Mouse (Mus musculus) urinary bladder, postnatal 14 days (tissue): ENCODE results near the gene Dnajb6.
"Not testable (repeated sequence)": the region's sequence is repeated elsewhere in the genome, so short reads cannot be mapped to it uniquely, and the experiment has no call there.

Experiments used
- DNase-seq: peaks from one replicate; pipeline ENCODE4 v3.0.0; 2021; ENCODE audit warnings: low spot score

The Dnajb6 gene

DNA sequence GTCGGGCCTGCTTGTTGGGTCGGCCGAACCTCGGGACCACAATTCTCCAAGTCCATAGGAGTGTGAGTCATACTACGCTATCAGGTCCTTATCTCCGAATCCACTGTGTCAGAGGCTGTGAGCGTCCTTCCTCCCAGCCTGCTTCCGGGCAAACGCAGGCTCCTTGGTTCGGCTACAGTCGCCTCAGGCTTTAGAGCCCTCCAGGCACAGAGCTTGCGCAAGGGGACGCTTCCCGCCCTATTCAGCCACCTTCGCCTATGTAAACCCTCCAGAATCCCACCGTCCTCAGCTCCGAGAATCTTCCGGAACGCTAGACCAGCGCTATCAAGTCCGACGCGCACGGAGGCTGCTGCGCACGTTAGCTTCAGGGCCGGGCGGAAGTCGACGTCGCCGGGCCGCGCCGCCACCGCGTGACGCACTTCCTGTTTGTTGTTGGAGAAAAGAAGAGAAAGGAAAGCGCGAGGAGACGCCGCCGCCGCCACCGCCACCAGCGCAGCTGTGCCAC is at the start of gene Dnajb6, which contains the start of gene Gm5129:
Gene Dnajb6, plus strand, starts transcription at position 132 of the 505 bp plus-strand sequence.
Gene Gm5129, minus strand, starts transcription at position 380 of the 505 bp plus-strand sequence.
- DNase-seq: peak; percentile 98

- peak; percentile 28 for DNase-seq
Observed at GRCm38 (mm10) chr5:29687671-29688070, 47.8 kb upstream of the Dnajb6 start.

GRCm38 (mm10) chr5:29688352-29688751 is 47.1 kb upstream of the Dnajb6 start:
- DNase-seq: no peak

DNA sequence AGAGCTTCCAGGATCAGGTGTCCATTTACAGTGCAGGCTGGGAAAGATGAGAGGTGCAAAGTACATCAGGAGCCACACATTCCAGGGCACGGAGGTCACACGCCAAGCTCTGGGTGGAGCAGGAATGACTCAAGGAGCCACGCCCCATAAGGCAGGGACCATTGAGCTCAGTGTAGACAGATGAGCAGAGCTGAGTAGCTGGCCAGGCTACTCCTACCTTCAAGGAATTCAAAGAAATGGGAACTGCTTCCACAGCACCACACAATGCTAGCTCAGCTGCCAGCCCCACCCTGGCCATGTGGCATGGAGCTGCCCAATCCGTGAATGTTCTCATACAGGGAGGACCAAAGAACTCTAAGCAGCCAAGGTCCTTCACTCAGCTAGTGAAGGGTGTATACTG is 37.0 kb upstream of the Dnajb6 start:
- DNase-seq: peak; percentile 31

DNA sequence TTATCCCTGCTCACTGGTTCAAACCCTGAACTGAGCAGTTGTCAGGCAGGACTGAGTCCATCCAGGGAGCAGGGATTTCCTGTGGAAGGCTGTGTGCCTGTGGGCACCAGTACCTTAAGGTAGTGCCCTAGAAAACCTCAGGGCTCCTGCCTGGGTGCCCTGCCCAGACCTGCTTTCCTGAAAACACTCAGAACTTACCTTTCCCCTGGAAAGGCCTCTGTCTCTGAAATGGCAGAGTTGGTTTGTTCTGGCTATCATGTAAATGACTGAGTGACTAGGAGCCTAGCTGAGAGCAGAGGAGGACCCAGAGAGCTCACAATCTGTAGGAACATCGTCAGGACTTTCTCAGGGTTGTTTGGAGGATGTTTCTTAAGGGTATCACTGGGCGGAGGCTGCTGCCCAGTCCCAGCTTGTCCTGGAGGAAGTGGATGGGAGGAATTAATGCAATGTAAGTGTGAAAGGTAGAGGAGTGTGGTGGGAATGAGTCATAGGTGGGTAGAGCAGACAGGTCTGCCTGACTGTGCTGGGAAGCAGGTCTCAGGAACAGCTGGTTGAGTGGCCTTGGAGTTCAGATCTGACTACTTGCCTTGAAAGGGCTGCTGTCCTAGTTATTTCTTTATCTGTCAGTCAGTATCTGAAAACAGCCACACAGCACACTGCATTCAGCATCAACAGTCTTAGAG is 35.8 kb upstream of the Dnajb6 start:
- DNase-seq: peak; percentile 56

- no peak for DNase-seq
Observed at GRCm38 (mm10) chr5:29707241-29707640, 28.2 kb upstream of the Dnajb6 start.

- DNase-seq: no peak
Observed at GRCm38 (mm10) chr5:29708258-29708657, 27.2 kb upstream of the Dnajb6 start.

- no peak for DNase-seq
Observed at GRCm38 (mm10) chr5:29711631-29712030, 23.9 kb upstream of the Dnajb6 start.

DNA sequence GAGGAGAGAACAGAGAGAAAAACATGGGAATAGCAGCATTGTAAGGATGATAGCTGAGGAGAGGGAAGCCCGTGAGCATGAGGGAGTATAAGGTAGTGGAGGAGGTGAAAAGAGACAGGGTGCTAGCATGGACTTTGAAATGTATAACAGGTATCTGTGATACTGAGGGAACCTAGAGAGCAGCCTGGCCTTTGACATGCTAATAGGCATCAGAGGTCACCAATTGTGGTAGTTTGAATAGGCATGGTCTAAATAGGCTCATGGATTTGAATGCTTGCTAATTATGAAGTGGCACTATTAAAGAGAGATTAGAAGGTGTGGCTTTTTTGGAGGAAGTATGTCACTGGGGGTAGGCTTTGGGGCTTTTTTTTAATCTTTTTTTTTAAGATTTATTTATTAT is 22.6 kb upstream of the Dnajb6 start:
- no peak for DNase-seq

- DNase-seq: no peak
Observed at GRCm38 (mm10) chr5:29721159-29721558, 14.3 kb upstream of the Dnajb6 start.

GRCm38 (mm10) chr5:29725369-29725768 is 10.1 kb upstream of the Dnajb6 start:
- DNase-seq: no peak

DNA sequence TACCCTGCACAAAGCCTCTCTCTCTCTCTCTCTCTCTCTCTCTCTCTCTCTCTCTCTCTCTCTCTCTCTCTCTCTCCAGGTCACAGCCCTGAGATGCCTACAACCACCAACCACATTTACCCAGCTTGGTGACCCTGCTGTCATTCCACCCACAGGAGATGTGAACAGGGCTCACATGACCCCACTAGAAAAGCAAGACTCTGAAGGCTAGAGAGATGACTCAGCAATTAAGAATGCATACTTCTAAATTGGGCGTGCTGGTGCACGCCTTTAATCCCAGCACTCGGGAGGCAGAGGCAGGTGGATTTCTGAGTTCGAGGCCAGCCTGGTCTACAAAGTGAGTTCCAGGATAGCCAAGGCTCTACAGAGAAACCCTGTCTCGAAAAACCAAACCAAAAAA is 9.4 kb upstream of the Dnajb6 start:
- not testable (repeated sequence) for DNase-seq

GRCm38 (mm10) chr5:29734831-29735510 is 517 bp upstream of the Dnajb6 start:
- no peak for DNase-seq

DNA sequence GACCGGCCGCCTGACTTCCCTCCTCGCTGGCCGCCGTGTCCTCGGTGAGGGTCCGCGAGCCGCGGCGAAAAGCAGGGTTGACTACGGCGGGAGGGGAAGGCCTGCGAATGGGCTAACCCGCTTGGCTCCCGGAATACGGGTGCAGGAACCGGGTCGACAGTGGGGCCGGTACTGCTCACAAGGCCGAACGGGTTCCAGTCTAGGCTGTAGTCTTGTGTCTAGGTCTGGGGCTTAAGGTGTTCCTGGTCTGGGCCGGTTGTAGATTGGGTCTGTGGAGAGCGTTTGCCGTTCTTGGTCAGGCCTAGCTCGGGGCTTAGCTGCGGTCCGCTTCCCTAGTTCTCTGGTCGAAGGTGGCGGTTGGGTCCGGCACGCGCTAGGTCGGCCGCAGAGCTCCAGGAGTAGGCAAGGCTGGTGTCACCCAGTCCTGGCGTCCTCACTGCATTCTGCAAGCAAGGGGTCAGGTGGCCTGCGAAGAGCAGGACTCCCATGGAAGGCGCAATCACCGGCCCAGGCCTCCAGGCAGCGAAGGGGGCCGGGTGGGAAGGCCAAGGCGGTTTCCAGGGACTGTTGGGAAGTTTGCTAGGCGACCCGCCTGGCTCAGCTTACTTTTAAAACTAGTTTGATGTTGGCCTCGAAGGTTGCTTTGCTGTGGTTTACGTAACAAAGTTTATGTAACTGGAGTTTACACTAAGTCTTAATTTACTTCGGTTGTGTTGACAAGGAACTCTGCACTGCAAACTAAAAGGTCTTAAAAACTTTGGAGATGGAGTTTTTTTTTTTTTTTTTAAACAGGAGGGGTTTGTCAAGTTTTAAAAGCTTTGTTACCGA is 799 bp downstream of the Dnajb6 start:
- DNase-seq: peak; percentile 59

GRCm38 (mm10) chr5:29736942-29737341 is 1.5 kb downstream of the Dnajb6 start:
- DNase-seq: no peak

GRCm38 (mm10) chr5:29737471-29737870 is 2.0 kb downstream of the Dnajb6 start:
- no peak for DNase-seq

DNA sequence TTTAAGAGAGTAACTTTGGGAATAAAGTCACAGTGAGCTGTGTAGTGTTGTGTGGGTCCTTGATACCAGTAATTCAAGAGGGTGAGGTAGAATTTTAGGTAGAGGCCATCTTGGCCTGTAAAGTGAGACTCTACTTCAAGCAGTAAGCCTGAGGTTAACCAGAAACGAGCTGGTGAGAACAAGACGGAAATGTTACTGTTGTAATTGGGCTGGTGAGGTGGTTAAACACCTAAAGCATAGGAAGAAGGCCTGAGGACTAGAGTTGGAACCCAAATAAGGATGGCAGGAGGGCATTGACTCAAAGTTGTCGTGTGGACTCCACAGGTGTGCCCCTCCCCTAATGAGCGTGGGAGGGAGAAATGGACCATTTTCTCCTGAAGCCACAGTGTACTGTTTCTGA is 2.6 kb downstream of the Dnajb6 start:
- DNase-seq: no peak

DNA sequence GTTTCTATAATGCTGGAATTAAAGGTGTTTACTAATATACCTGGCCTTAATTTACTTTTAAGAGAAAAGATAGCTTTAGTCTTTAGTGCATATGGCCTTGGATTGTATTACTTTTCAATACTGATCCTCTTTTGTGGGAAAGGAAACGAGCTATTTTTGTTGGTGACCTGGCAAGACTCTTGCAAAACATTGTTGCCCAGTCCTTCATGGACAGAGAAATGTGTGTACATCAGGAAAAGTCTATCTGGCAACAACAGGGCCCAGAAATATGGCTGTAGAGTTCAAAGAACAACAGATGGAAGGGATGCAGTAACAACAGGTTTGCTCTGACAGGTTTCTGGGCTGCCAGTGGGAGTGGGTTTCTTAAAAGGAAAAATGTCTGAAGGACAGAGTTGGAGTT is 5.2 kb downstream of the Dnajb6 start:
- DNase-seq: no peak

DNA sequence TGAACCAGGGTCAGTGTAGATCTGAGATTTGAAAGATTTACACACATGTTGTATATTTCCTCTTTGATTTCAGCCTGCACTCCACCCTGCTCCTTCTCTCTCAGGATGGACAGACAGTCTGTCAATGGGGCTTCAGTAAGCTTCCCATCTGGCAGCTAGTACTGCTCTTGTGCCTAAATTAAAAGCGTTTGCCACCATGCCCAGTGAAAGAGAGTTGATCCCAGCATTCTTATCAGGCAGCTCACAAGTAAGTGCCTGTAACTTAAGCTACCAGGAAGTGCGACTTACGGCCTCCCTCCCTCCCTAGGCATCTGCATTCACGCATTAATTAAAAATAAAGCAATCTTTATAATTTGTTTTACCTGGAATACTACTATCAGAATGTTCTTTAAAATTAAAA is 5.6 kb downstream of the Dnajb6 start:
- DNase-seq: no peak

GRCm38 (mm10) chr5:29747661-29748060 is 12.2 kb downstream of the Dnajb6 start:
- DNase-seq: no peak

DNA sequence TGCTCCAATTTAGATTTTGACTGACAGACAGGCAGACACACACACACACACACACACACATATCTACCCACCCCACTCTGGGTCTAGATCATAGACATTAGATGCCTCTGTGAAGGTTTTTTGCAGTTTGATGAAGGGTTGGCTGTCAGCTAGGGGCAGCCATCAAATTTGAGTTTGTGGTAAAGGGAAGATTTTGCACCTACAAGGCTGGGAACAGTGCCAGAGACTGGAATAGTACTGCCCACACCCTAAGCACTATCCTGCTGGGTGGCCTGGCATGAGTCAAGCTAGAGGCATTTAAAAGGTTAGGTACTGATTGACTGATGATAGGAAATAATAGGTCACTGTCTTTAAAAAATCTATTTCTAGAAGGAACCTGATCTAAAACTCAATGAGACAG is 15.8 kb downstream of the Dnajb6 start:
- peak; percentile 34 for DNase-seq

GRCm38 (mm10) chr5:29752894-29753293 is 17.4 kb downstream of the Dnajb6 start:
- no peak for DNase-seq

- no peak for DNase-seq
Observed at GRCm38 (mm10) chr5:29759318-29759717, 23.8 kb downstream of the Dnajb6 start.
